Mouse (Mus musculus): ENCODE results near the gene Nphp1. TPM values are rescaled to one million over a fixed set of nuclear protein-coding genes. Genes with fewer than 3 reads are reported as not detected.

Nphp1 gene
- total and polyA plus RNA-seq, 3 experiments = 19.1 to 63.6 (median 37.1) TPM

DNA sequence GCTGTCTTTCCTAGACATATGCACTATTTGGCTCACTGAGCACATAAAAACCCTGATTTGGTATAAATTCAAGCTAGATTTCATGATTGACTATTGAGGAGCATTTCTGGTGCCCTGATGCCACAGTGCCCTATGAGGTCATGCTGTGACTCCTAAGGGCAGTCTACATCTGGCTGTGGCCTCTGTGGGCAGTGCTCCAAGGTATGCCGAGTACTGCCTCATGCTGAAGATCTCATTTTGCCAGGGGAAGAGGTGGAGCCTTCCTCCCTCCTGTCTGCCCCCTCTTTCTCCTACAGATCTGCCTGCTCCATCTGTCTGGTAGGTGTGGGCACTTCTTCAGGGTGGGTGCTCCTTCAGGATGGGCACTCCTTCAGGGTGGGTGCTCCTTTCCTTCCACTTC lies 39.3 kb downstream of the Nphp1 start:
- H3K79me2 ChIP-seq (ENCODE audit: control insufficient read depth, insufficient read depth, low read length, poor library complexity) = no peaks in the 10 kb centered on the region
- no peak overlapping the region for H3K4me3 ChIP-seq (ENCODE audit: control insufficient read depth in 1 of 2, insufficient read depth in 1 of 2, low read depth in 2 of 2, low read length in 2 of 2)
- no peaks in the 10 kb centered on the region for H3K9me3 ChIP-seq (replicated peaks; ENCODE audit: insufficient read depth, low read length)
- no peaks in the 10 kb centered on the region for H3K27me3 ChIP-seq (ENCODE audit: control insufficient read depth in 1 of 2, insufficient read depth in 2 of 2, low read length in 2 of 2)
- no peaks in the 10 kb centered on the region for H3K4me1 ChIP-seq (ENCODE audit: control insufficient read depth in 1 of 2, insufficient read depth in 2 of 2, low read length in 2 of 2)
- DNase-seq (ENCODE audit: low read depth, low spot score) = no peak
- H3K36me3 ChIP-seq (ENCODE audit: control insufficient read depth in 1 of 2, insufficient read depth in 2 of 2, low read length in 2 of 2) = no peaks in the 10 kb centered on the region
- H3K27ac ChIP-seq (ENCODE audit: control insufficient read depth, low read depth, low read length) = no peak overlapping the region
- TF ChIP-seq CHD1 (IDR thresholded peaks at IDR 0.05; ENCODE audit: low read depth, low read length) = no peak
- no peak for TF ChIP-seq ZKSCAN1 (IDR thresholded peaks at IDR 0.05; ENCODE audit: low read depth, low read length)
- no peak overlapping the region for H3K9ac ChIP-seq (ENCODE audit: control insufficient read depth, low read depth, low read length, poor library complexity, severe bottlenecking)

DNA sequence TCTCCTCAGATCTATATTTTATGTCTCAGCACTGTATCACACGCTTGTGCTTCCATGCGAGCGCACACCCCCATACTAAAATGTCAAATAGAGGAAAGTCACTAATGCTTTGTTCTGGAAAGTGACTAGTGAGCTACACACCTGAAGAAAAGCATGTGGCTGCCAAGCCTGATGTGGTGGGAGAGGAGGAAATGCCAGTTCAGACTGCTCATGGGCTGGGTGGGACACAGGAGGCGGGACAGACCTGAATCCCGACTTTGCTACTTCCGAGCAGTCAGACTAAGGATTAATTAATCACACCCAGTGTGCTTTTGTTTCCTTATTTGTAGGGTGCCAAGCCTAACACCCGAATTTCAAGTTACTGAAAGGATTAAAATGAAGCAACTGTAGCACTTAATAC lies 40.4 kb downstream of the Nphp1 start:
- H3K4me1 ChIP-seq (ENCODE audit: control insufficient read depth in 1 of 2, insufficient read depth in 2 of 2, low read length in 2 of 2) = no peaks in the 10 kb centered on the region
- H3K27me3 ChIP-seq (ENCODE audit: control insufficient read depth in 1 of 2, insufficient read depth in 2 of 2, low read length in 2 of 2) = no peaks in the 10 kb centered on the region
- no peaks in the 10 kb centered on the region for H3K36me3 ChIP-seq (ENCODE audit: control insufficient read depth in 1 of 2, insufficient read depth in 2 of 2, low read length in 2 of 2)
- DNase-seq (ENCODE audit: low read depth, low spot score) = no peak
- no peak overlapping the region for H3K27ac ChIP-seq (ENCODE audit: control insufficient read depth, low read depth, low read length)
- no peak overlapping the region for H3K9ac ChIP-seq (ENCODE audit: control insufficient read depth, low read depth, low read length, poor library complexity, severe bottlenecking)
- no peak overlapping the region for H3K4me3 ChIP-seq (ENCODE audit: control insufficient read depth in 1 of 2, insufficient read depth in 1 of 2, low read depth in 2 of 2, low read length in 2 of 2)
- H3K79me2 ChIP-seq (ENCODE audit: control insufficient read depth, insufficient read depth, low read length, poor library complexity) = no peaks in the 10 kb centered on the region
- H3K9me3 ChIP-seq (replicated peaks; ENCODE audit: insufficient read depth, low read length) = no peaks in the 10 kb centered on the region
- TF ChIP-seq MAX (IDR thresholded peaks at IDR 0.05; ENCODE audit: low read length) = no peak
- no peak for TF ChIP-seq ZKSCAN1 (IDR thresholded peaks at IDR 0.05; ENCODE audit: low read depth, low read length)
- TF ChIP-seq GABPA (IDR thresholded peaks at IDR 0.05; ENCODE audit: low read depth, low read length) = no peak
- no peak for TF ChIP-seq POLR2AphosphoS5 (IDR thresholded peaks at IDR 0.05; ENCODE audit: borderline replicate concordance, low read depth, low read length)
- TF ChIP-seq USF2 (IDR thresholded peaks at IDR 0.05; ENCODE audit: borderline replicate concordance in 1 of 2, insufficient read depth in 1 of 2, low read depth in 1 of 2, low read length in 2 of 2) = no peak
- TF ChIP-seq USF1 (IDR thresholded peaks at IDR 0.05; ENCODE audit: low read depth, low read length) = no peak
- TF ChIP-seq RCOR1 (IDR thresholded peaks at IDR 0.05; ENCODE audit: low read depth, low read length) = no peak
- no peak for TF ChIP-seq UBTF (IDR thresholded peaks at IDR 0.05; ENCODE audit: borderline replicate concordance, insufficient read depth, low read depth, low read length)
- TF ChIP-seq ZMIZ1 (IDR thresholded peaks at IDR 0.05; ENCODE audit: low read depth, low read length) = no peak
- no peak for TF ChIP-seq POLR2A (IDR thresholded peaks at IDR 0.05; ENCODE audit: control insufficient read depth in 1 of 2, insufficient read depth in 1 of 2, low read depth in 1 of 2, low read length in 2 of 2, poor library complexity in 1 of 2)
- no peak for TF ChIP-seq ETS1 (IDR thresholded peaks at IDR 0.05; ENCODE audit: low read depth, low read length)
- TF ChIP-seq CTCF (IDR thresholded peaks at IDR 0.05 in 2 of 3, conservative IDR thresholded peaks at IDR 0.05 in 1 of 3; ENCODE audit: control insufficient read depth in 1 of 3, insufficient read depth in 1 of 3, low read depth in 2 of 3, low read length in 3 of 3, poor library complexity in 1 of 3, severe bottlenecking in 1 of 3) = no peak
- TF ChIP-seq POLR2AphosphoS2 (IDR thresholded peaks at IDR 0.05; ENCODE audit: low read length) = no peak
- TF ChIP-seq HCFC1 (IDR thresholded peaks at IDR 0.05; ENCODE audit: low read depth, low read length) = no peak
- TF ChIP-seq RAD21 (IDR thresholded peaks at IDR 0.05; ENCODE audit: low read depth, low read length) = no peak

Measured in MEL (cell line).